Mouse (Mus musculus) liver, adult 2 months (tissue): ENCODE measurements at regions not wholly inside any gene's neighbourhood (a gene's known extent, or its start where the extent isn't known, plus 50 kb on each side); places are given as distances from the start of the nearest gene placed in this dataset.

Experiments used
- CTCF ChIP-seq: fragments of 200-500 bp; IDR thresholded peaks from 2 replicates; pipeline ENCODE4 v1.5.1; 2011; ENCODE audit warnings: low read depth, low read length, control low read depth
- POLR2A ChIP-seq: fragments of 200-500 bp; IDR thresholded peaks from 2 replicates; pipeline ENCODE4 v1.6.1; 2011; ENCODE audit warnings: low read length, control low read depth; ENCODE audit not compliant: insufficient read depth; ENCODE audit errors: extremely low read depth

GRCm38 (mm10) chr2:138783781-138784180 is 527.4 kb downstream of the Btbd3 start:
- no peak for TF ChIP-seq CTCF
- no peak for TF ChIP-seq POLR2A
